Mouse (Mus musculus): Measurements from ENCODE around the gene P2rx3. TPM values are rescaled to one million over a fixed set of nuclear protein-coding genes. Genes with fewer than 3 reads are reported as not detected.

Gene P2rx3
- polyA plus RNA-seq, 2 experiments, result 0.17 to 0.22 TPM

- no peak for ATAC-seq (ENCODE audit: insufficient read depth)
- no peak for TF ChIP-seq CTCF (IDR thresholded peaks at IDR 0.05; ENCODE audit: low read depth)
- no peak for TF ChIP-seq EP300 (IDR thresholded peaks at IDR 0.05; ENCODE audit: low read depth)
- peaks cover 4 to 10% of the 10 kb centered on the region in 2 experiments; a peak in 3 of 4 replicates for H3K4me1 ChIP-seq (replicated peaks; ENCODE audit: control insufficient read depth in 2 of 2, insufficient read depth in 2 of 2, low read length in 1 of 2)
- no peak overlapping the region for H3K27ac ChIP-seq
- DNase-seq (ENCODE audit: low read depth in 3 of 3, low spot score in 3 of 3), result no peak
- H3K36me3 ChIP-seq (replicated peaks; ENCODE audit: control insufficient read depth, insufficient read depth, low read depth), result peaks cover 97% of the 10 kb centered on the region
- H3K4me2 ChIP-seq (ENCODE audit: low read depth), result no peak overlapping the region
- no peaks in the 10 kb centered on the region for H3K9me3 ChIP-seq (ENCODE audit: control insufficient read depth, low read length)
- no peaks in the 10 kb centered on the region for H3K27me3 ChIP-seq (ENCODE audit: control insufficient read depth, insufficient read depth, low read length)
- no peak overlapping the region for H3K9ac ChIP-seq (replicated peaks)
- 91% methylated on average over 8 of the region's 8 CpGs for WGBS (ENCODE audit: insufficient replicate concordance)
- H3K4me3 ChIP-seq (ENCODE audit: insufficient read depth in 1 of 2, low read depth in 2 of 2, low read length in 2 of 2), result no peak overlapping the region
Measured at GRCm38 (mm10) chr2:84951027-84951426, 86.2 kb downstream of the P2rx3 start.

- no peak for ATAC-seq (ENCODE audit: insufficient read depth)
- TF ChIP-seq CTCF (IDR thresholded peaks at IDR 0.05; ENCODE audit: low read depth) (no peak), EP300 (IDR thresholded peaks at IDR 0.05; ENCODE audit: low read depth) (no peak)
- Histone ChIP-seq H3K27ac (no peak overlapping the region), H3K9me3 (ENCODE audit: control insufficient read depth, low read length) (no peaks in the 10 kb centered on the region), H3K36me3 (replicated peaks; ENCODE audit: control insufficient read depth, insufficient read depth, low read depth) (peaks cover 99% of the 10 kb centered on the region), H3K4me3 (ENCODE audit: insufficient read depth in 1 of 2, low read depth in 2 of 2, low read length in 2 of 2) (no peak overlapping the region), H3K4me1 (replicated peaks; ENCODE audit: control insufficient read depth in 2 of 2, insufficient read depth in 2 of 2, low read length in 1 of 2) (peaks cover 11 to 17% of the 10 kb centered on the region in 2 experiments; a peak in 3 of 4 replicates), H3K9ac (replicated peaks) (no peak overlapping the region), H3K27me3 (ENCODE audit: control insufficient read depth, insufficient read depth, low read length) (no peaks in the 10 kb centered on the region), H3K4me2 (ENCODE audit: low read depth) (no peak overlapping the region)
- no peak for DNase-seq (ENCODE audit: low read depth in 3 of 3, low spot score in 3 of 3)
- 84% methylated on average over 2 of the region's 2 CpGs for WGBS (ENCODE audit: insufficient replicate concordance)
Measured at GRCm38 (mm10) chr2:84948721-84949120, 88.5 kb downstream of the P2rx3 start.

Other genes with a start within 250 kb of the P2rx3 start
- 243 and 304 TPM in 2 replicates for gene Ube2l6, start 238.6 kb downstream of the P2rx3 start, polyA plus RNA-seq (2012; rRNA removed)
- gene Ube2l6, start 238.6 kb downstream of the P2rx3 start, polyA plus RNA-seq (2014; fragmentation: Nextera tagmentation; extraction: Ambion mirVana), result 469 and 479 TPM in 2 replicates
- gene Smtnl1, start 214.8 kb downstream of the P2rx3 start, polyA plus RNA-seq (2012; rRNA removed), result 0.09 and 0.38 TPM in 2 replicates
- 0.23 and 0.25 TPM in 2 replicates for gene Smtnl1, start 214.8 kb downstream of the P2rx3 start, polyA plus RNA-seq (2014; fragmentation: Nextera tagmentation; extraction: Ambion mirVana)
- gene Timm10, start 210.5 kb downstream of the P2rx3 start, polyA plus RNA-seq (2012; rRNA removed), result 39.8 and 46.6 TPM in 2 replicates
- 40.6 and 41.5 TPM in 2 replicates for gene Timm10, start 210.5 kb downstream of the P2rx3 start, polyA plus RNA-seq (2014; fragmentation: Nextera tagmentation; extraction: Ambion mirVana)
- 144 and 151 TPM in 2 replicates for gene Slc43a1, start 198.6 kb downstream of the P2rx3 start, polyA plus RNA-seq (2012; rRNA removed)
- gene Slc43a1, start 198.6 kb downstream of the P2rx3 start, polyA plus RNA-seq (2014; fragmentation: Nextera tagmentation; extraction: Ambion mirVana), result 174 and 198 TPM in 2 replicates
- gene Rtn4rl2, start 150.8 kb downstream of the P2rx3 start, polyA plus RNA-seq (2012; rRNA removed), result 0.03 and 0.06 TPM in 2 replicates
- 0.14 TPM in 1 of 2 replicates, not detected in the other for gene Rtn4rl2, start 150.8 kb downstream of the P2rx3 start, polyA plus RNA-seq (2014; fragmentation: Nextera tagmentation; extraction: Ambion mirVana)
- gene Slc43a3, start 100.9 kb downstream of the P2rx3 start, polyA plus RNA-seq (2012; rRNA removed), result 158 and 159 TPM in 2 replicates
- gene Slc43a3, start 100.9 kb downstream of the P2rx3 start, polyA plus RNA-seq (2014; fragmentation: Nextera tagmentation; extraction: Ambion mirVana), result 113 and 124 TPM in 2 replicates
- 33.3 and 62.4 TPM in 2 replicates for gene Prg2, start 57.0 kb downstream of the P2rx3 start, polyA plus RNA-seq (2012; rRNA removed)
- gene Prg2, start 57.0 kb downstream of the P2rx3 start, polyA plus RNA-seq (2014; fragmentation: Nextera tagmentation; extraction: Ambion mirVana), result 17.9 and 21.8 TPM in 2 replicates
- gene Prg3, start 49.2 kb downstream of the P2rx3 start, polyA plus RNA-seq (2012; rRNA removed), result 2.6 and 4.4 TPM in 2 replicates
- 2.1 and 3.4 TPM in 2 replicates for gene Prg3, start 49.2 kb downstream of the P2rx3 start, polyA plus RNA-seq (2014; fragmentation: Nextera tagmentation; extraction: Ambion mirVana)
- gene Ssrp1, start 228 bp downstream of the P2rx3 start, polyA plus RNA-seq (2012; rRNA removed), result 82.2 and 115 TPM in 2 replicates
- 160 and 183 TPM in 2 replicates for gene Ssrp1, start 228 bp downstream of the P2rx3 start, polyA plus RNA-seq (2014; fragmentation: Nextera tagmentation; extraction: Ambion mirVana)
- gene Tnks1bp1, start 10.6 kb upstream of the P2rx3 start, polyA plus RNA-seq (2012; rRNA removed), result 3.9 and 4.4 TPM in 2 replicates
- gene Tnks1bp1, start 10.6 kb upstream of the P2rx3 start, polyA plus RNA-seq (2014; fragmentation: Nextera tagmentation; extraction: Ambion mirVana), result 0.75 and 1.0 TPM in 2 replicates
- gene Aplnr, start 98.8 kb upstream of the P2rx3 start, polyA plus RNA-seq (2012; rRNA removed), result 0.63 and 0.76 TPM in 2 replicates
- 0.88 and 1.3 TPM in 2 replicates for gene Aplnr, start 98.8 kb upstream of the P2rx3 start, polyA plus RNA-seq (2014; fragmentation: Nextera tagmentation; extraction: Ambion mirVana)
- gene Lrrc55, start 159.7 kb upstream of the P2rx3 start, polyA plus RNA-seq (2012; rRNA removed), result 0.08 TPM in 2 replicates
- gene Lrrc55, start 159.7 kb upstream of the P2rx3 start, polyA plus RNA-seq (2014; fragmentation: Nextera tagmentation; extraction: Ambion mirVana), result 0.04 TPM in 1 of 2 replicates, not detected in the other